Mouse (Mus musculus): Measurements from ENCODE around the gene Tcf3. TPM values are rescaled to one million over a fixed set of nuclear protein-coding genes. Genes with fewer than 3 reads are reported as not detected.
A peak's percentile ranks its signal among the peaks of the same experiment; 100 is the strongest.

The Tcf3 gene
- polyA plus RNA-seq, 1 experiment, result 101 TPM

GRCm38 (mm10) chr10:80395025-80395627, 38.3 kb downstream of the Tcf3 start:
- 95% methylated on average over 35 of the region's 35 CpGs for WGBS
- no peak for TF ChIP-seq CTCF (IDR thresholded peaks at IDR 0.05; ENCODE audit: extremely low read depth, insufficient read length, insufficient replicate concordance, low read depth, low read length)
- TF ChIP-seq POLR2A (IDR thresholded peaks at IDR 0.05; ENCODE audit: low read depth, low read length), result no peak
- Histone ChIP-seq H3K27ac (ENCODE audit: insufficient read depth, low read depth, low read length) (no peak overlapping the region), H3K36me3 (ENCODE audit: control insufficient read depth, insufficient read depth, low read length) (peaks cover 39% of the 10 kb centered on the region), H3K4me1 (ENCODE audit: control insufficient read depth, insufficient read depth, insufficient read length, low read length) (peaks cover 14% of the 10 kb centered on the region), H3K4me3 (ENCODE audit: low read depth, low read length) (no peak overlapping the region), H3K27me3 (ENCODE audit: control insufficient read depth, insufficient read depth, low read length) (no peaks in the 10 kb centered on the region)

- H3K27ac ChIP-seq (ENCODE audit: insufficient read depth, low read depth, low read length), result no peak overlapping the region
- peaks cover 17% of the 10 kb centered on the region; the same call in 1 of the 2 replicates for H3K4me1 ChIP-seq (ENCODE audit: control insufficient read depth, insufficient read depth, insufficient read length, low read length)
- no peaks in the 10 kb centered on the region for H3K27me3 ChIP-seq (ENCODE audit: control insufficient read depth, insufficient read depth, low read length)
- WGBS, result 65% methylated on average over 5 of the region's 5 CpGs
- TF ChIP-seq POLR2A (IDR thresholded peaks at IDR 0.05; ENCODE audit: low read depth, low read length) (no peak), CTCF (IDR thresholded peaks at IDR 0.05; ENCODE audit: extremely low read depth, insufficient read length, insufficient replicate concordance, low read depth, low read length) (no peak)
- no peak overlapping the region for H3K4me3 ChIP-seq (ENCODE audit: low read depth, low read length)
- peaks cover 39% of the 10 kb centered on the region for H3K36me3 ChIP-seq (ENCODE audit: control insufficient read depth, insufficient read depth, low read length)
Measured at GRCm38 (mm10) chr10:80392687-80393086, 40.8 kb downstream of the Tcf3 start.

GRCm38 (mm10) chr10:80390697-80391096, 42.8 kb downstream of the Tcf3 start:
- TF ChIP-seq CTCF (IDR thresholded peaks at IDR 0.05; ENCODE audit: extremely low read depth, insufficient read length, insufficient replicate concordance, low read depth, low read length), result no peak
- no peak for TF ChIP-seq POLR2A (IDR thresholded peaks at IDR 0.05; ENCODE audit: low read depth, low read length)
- no peak overlapping the region for H3K4me3 ChIP-seq (ENCODE audit: low read depth, low read length)
- H3K27ac ChIP-seq (ENCODE audit: insufficient read depth, low read depth, low read length), result no peak overlapping the region
- peaks cover 23% of the 10 kb centered on the region for H3K4me1 ChIP-seq (ENCODE audit: control insufficient read depth, insufficient read depth, insufficient read length, low read length)
- peaks cover 39% of the 10 kb centered on the region for H3K36me3 ChIP-seq (ENCODE audit: control insufficient read depth, insufficient read depth, low read length)
- 51% methylated on average over 9 of the region's 9 CpGs for WGBS
- H3K27me3 ChIP-seq (ENCODE audit: control insufficient read depth, insufficient read depth, low read length), result no peaks in the 10 kb centered on the region

- Histone ChIP-seq H3K27ac (ENCODE audit: insufficient read depth, low read depth, low read length) (no peak overlapping the region), H3K36me3 (ENCODE audit: control insufficient read depth, insufficient read depth, low read length) (peaks cover 30% of the 10 kb centered on the region), H3K4me1 (ENCODE audit: control insufficient read depth, insufficient read depth, insufficient read length, low read length) (peaks cover 23% of the 10 kb centered on the region), H3K27me3 (ENCODE audit: control insufficient read depth, insufficient read depth, low read length) (no peaks in the 10 kb centered on the region), H3K4me3 (ENCODE audit: low read depth, low read length) (no peak overlapping the region)
- TF ChIP-seq POLR2A (IDR thresholded peaks at IDR 0.05; ENCODE audit: low read depth, low read length) (no peak), CTCF (IDR thresholded peaks at IDR 0.05; ENCODE audit: extremely low read depth, insufficient read length, insufficient replicate concordance, low read depth, low read length) (no peak)
- 69% methylated on average over 4 of the region's 4 CpGs for WGBS
Measured at GRCm38 (mm10) chr10:80389185-80389708, 44.2 kb downstream of the Tcf3 start.

GRCm38 (mm10) chr10:80388731-80389130, 44.7 kb downstream of the Tcf3 start:
- TF ChIP-seq CTCF (IDR thresholded peaks at IDR 0.05; ENCODE audit: extremely low read depth, insufficient read length, insufficient replicate concordance, low read depth, low read length) (no peak), POLR2A (IDR thresholded peaks at IDR 0.05; ENCODE audit: low read depth, low read length) (no peak)
- WGBS, result 52% methylated on average over 2 of the region's 2 CpGs
- Histone ChIP-seq H3K27ac (ENCODE audit: insufficient read depth, low read depth, low read length) (no peak overlapping the region), H3K4me1 (ENCODE audit: control insufficient read depth, insufficient read depth, insufficient read length, low read length) (peaks cover 23% of the 10 kb centered on the region), H3K27me3 (ENCODE audit: control insufficient read depth, insufficient read depth, low read length) (no peaks in the 10 kb centered on the region), H3K4me3 (ENCODE audit: low read depth, low read length) (no peak overlapping the region), H3K36me3 (ENCODE audit: control insufficient read depth, insufficient read depth, low read length) (peaks cover 25% of the 10 kb centered on the region)

GRCm38 (mm10) chr10:80387522-80387959, 45.9 kb downstream of the Tcf3 start, which contains the start of gene Mex3d:
Gene Mex3d, minus strand, starts transcription at chr10:80387659.
- Histone ChIP-seq H3K4me1 (ENCODE audit: control insufficient read depth, insufficient read depth, insufficient read length, low read length) (peaks cover 19% of the 10 kb centered on the region), H3K27ac (ENCODE audit: insufficient read depth, low read depth, low read length) (no peak within 1 kb of the TSS), H3K36me3 (ENCODE audit: control insufficient read depth, insufficient read depth, low read length) (peaks cover 13% of the 10 kb centered on the region), H3K4me3 (ENCODE audit: low read depth, low read length) (peak within 1 kb of the TSS; percentile 97), H3K27me3 (ENCODE audit: control insufficient read depth, insufficient read depth, low read length) (no peaks in the 10 kb centered on the region)
- TF ChIP-seq CTCF (IDR thresholded peaks at IDR 0.05; ENCODE audit: extremely low read depth, insufficient read length, insufficient replicate concordance, low read depth, low read length), result no peak
- peak; percentile 55 for TF ChIP-seq POLR2A (IDR thresholded peaks at IDR 0.05; ENCODE audit: low read depth, low read length)
- WGBS, result 10% methylated on average over 55 of the region's 61 CpGs

- H3K4me3 ChIP-seq (ENCODE audit: low read depth, low read length), result peak overlapping the region; percentile 61
- peaks cover 18% of the 10 kb centered on the region for H3K4me1 ChIP-seq (ENCODE audit: control insufficient read depth, insufficient read depth, insufficient read length, low read length)
- peaks cover 7% of the 10 kb centered on the region; the same call in 1 of the 2 replicates for H3K36me3 ChIP-seq (ENCODE audit: control insufficient read depth, insufficient read depth, low read length)
- TF ChIP-seq CTCF (IDR thresholded peaks at IDR 0.05; ENCODE audit: extremely low read depth, insufficient read length, insufficient replicate concordance, low read depth, low read length), result no peak
- TF ChIP-seq POLR2A (IDR thresholded peaks at IDR 0.05; ENCODE audit: low read depth, low read length), result no peak
- no peak overlapping the region for H3K27ac ChIP-seq (ENCODE audit: insufficient read depth, low read depth, low read length)
- WGBS, result 1% methylated on average over 94 of the region's 94 CpGs
- no peaks in the 10 kb centered on the region for H3K27me3 ChIP-seq (ENCODE audit: control insufficient read depth, insufficient read depth, low read length)
Measured at GRCm38 (mm10) chr10:80386735-80387471, 46.5 kb downstream of the Tcf3 start.

Data from small intestine, adult 2 months (tissue).